Mouse (Mus musculus): ENCODE measurements around the gene Polrmt. TPM values are rescaled to one million over a fixed set of nuclear protein-coding genes. Genes with fewer than 3 reads are reported as not detected.
A peak's percentile ranks its signal among the peaks of the same experiment; 100 is the strongest.

Polrmt gene
- 33.9 and 38.7 TPM in 2 replicates for polyA plus RNA-seq (2015; fragmentation: Nextera tagmentation; extraction: Ambion mirVana)

DNA sequence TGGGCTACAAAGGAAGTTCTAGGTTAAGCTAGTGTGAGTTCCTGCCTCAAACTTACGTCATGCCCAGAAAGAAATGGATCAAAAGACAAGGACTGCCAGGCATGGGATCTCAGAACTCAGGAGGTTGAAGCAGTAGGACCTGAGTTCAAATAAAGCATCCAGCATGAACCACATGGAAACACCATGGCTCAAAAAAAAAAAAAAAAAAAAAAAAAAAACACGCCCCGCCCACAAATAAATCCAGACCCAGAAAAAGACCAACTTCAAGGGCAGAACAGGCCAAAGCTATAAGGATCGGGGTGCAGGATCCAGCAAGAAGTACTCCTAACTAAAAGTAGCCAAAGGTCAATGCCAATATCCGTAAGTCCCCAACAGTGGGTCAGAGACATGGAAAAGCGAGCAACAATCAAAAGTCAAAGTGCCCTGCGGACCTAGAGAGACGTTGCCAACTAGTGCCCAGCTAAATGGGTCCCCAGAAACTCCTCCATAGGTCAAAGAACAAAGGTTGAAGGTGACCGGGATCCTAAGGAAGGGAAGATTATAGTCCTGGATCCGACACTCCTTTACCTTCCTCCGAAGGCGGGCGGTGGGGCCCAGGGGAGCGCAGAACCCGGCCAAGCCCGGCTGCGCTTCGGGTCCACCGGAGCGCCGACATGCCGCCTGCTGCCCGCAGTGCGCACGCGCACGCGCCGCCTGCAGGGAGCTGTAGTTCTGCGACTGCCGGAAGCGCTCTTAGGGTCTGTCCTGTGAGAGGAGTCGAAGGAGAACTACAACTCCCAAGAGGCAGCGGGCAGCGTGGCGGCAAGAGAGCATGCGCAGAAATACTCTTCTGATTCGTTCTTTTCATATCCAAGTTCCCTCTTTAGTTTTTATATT, at the start of gene Polrmt:
Gene Polrmt, minus strand, starts transcription at position 684 of the 876 bp plus-strand sequence.
- Histone ChIP-seq H3K9ac (peak within 1 kb of the TSS; percentile 42), H3K9me3 (no peaks in the 10 kb centered on the region), H3K36me3 (peaks cover 22% of the 10 kb centered on the region), H3K4me2 (peak within 1 kb of the TSS; percentile 61), H3K4me3 (replicated peaks) (peak within 1 kb of the TSS; percentile 60), H3K27ac (no peak within 1 kb of the TSS), H3K4me1 (peaks cover 6% of the 10 kb centered on the region; the same call in 1 of the 2 replicates), H3K27me3 (replicated peaks) (no peaks in the 10 kb centered on the region)
- whole genome bisulfite sequencing: 3% methylated on average over 38 of the region's 38 CpGs
- ATAC-seq (ENCODE audit: insufficient read depth, low FRiP score, low read depth): peak; percentile 98

DNA sequence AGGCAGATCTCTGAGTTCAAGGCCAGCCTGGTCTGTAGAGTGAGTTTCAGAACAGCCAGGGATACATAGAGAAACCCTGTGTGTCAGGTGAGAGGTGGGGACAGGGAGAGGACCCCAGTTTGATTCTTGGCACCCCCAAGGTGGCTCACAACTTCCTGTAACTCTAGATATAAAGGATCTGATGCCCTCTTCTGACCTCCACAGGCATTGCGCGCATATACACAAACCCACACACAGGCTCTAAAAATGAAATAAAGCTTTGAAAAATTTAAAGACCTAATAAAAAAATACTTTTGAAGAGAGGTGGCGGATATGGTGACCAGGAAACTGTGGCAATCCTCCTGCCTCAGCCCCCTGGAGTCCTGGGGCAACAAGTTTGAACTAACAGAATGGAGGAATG, 49.5 kb upstream of the Polrmt start:
- no peak overlapping the region for H3K4me3 ChIP-seq (replicated peaks)
- no peak overlapping the region for H3K27ac ChIP-seq
- H3K27me3 ChIP-seq (replicated peaks): no peaks in the 10 kb centered on the region
- no peaks in the 10 kb centered on the region for H3K36me3 ChIP-seq
- H3K4me2 ChIP-seq: no peak overlapping the region
- over 99% methylated on average over 3 of the region's 3 CpGs for WGBS
- no peak for ATAC-seq (ENCODE audit: insufficient read depth, low FRiP score, low read depth)
- H3K9ac ChIP-seq: no peak overlapping the region
- H3K4me1 ChIP-seq: peaks cover 23% of the 10 kb centered on the region
- H3K9me3 ChIP-seq: no peaks in the 10 kb centered on the region

- peaks cover 23% of the 10 kb centered on the region for H3K4me1 ChIP-seq
- peak overlapping the region; percentile 84 for H3K27ac ChIP-seq
- 14% methylated on average over 10 of the region's 10 CpGs for WGBS
- no peaks in the 10 kb centered on the region for H3K27me3 ChIP-seq (replicated peaks)
- peak overlapping the region; percentile 95; the same call in 1 of the 2 replicates for H3K9ac ChIP-seq
- ATAC-seq (ENCODE audit: insufficient read depth, low FRiP score, low read depth): peak; percentile 31; the same call in 1 of the 2 replicates
- H3K36me3 ChIP-seq: no peaks in the 10 kb centered on the region
- H3K4me2 ChIP-seq: peak overlapping the region; percentile 91
- peak overlapping the region; percentile 93 for H3K4me3 ChIP-seq (replicated peaks)
- no peaks in the 10 kb centered on the region for H3K9me3 ChIP-seq
Measured at GRCm38 (mm10) chr10:79794491-79794931, 48.1 kb upstream of the Polrmt start.

DNA sequence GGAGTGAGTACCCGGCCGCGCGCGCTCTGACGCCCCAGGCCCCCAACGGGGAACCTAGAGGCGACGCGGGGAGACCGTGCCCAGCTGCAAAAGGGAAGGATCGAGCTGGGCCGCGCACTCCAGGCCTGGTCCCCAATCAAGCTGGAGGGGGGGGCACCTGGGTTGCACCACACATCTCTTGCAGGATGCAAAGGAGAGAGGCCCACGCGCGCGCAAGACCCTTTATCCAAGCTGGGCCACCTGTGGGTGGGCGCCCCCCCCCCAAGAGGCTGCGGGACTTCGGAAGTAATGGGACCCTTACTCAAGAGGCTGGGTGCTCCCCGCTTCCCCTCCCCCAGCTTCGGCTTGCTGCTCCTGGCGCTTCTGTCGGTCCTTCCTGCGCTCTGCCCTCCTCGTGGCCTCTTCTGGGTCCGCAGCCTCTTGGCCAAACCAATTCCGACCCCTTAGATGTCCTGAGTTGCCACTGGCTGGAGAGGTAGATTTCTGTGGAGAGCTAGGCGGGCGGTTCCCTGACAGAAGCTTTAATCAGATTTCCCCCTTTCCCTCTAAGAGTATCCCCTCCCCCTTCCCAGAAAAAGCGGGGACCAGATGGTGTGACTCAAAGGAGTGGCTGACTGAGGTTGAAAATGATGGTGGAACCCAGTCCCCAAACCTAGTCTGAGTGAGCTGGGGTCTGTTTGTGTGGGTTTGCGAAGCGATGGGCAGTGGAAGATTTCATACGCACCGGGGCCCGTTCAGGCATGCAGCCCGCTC, 47.5 kb upstream of the Polrmt start:
- no peaks in the 10 kb centered on the region for H3K9me3 ChIP-seq
- peaks cover 23% of the 10 kb centered on the region for H3K4me1 ChIP-seq
- peak overlapping the region; percentile 93 for H3K4me3 ChIP-seq (replicated peaks)
- no peak for ATAC-seq (ENCODE audit: insufficient read depth, low FRiP score, low read depth)
- H3K27ac ChIP-seq: peak overlapping the region; percentile 84
- H3K36me3 ChIP-seq: no peaks in the 10 kb centered on the region
- 3% methylated on average over 31 of the region's 38 CpGs for WGBS
- H3K9ac ChIP-seq: peak overlapping the region; percentile 95
- no peaks in the 10 kb centered on the region for H3K27me3 ChIP-seq (replicated peaks)
- peak overlapping the region; percentile 91 for H3K4me2 ChIP-seq

GRCm38 (mm10) chr10:79793051-79793737, 46.8 kb upstream of the Polrmt start, which contains the start of gene Palm:
Palm (plus strand) TSS chr10:79793572.
- no peaks in the 10 kb centered on the region for H3K9me3 ChIP-seq
- H3K4me2 ChIP-seq: peak within 1 kb of the TSS; percentile 91
- peak; percentile 36; the same call in 1 of the 2 replicates for ATAC-seq (ENCODE audit: insufficient read depth, low FRiP score, low read depth)
- no peaks in the 10 kb centered on the region for H3K36me3 ChIP-seq
- H3K4me3 ChIP-seq (replicated peaks): peak within 1 kb of the TSS; percentile 93
- H3K4me1 ChIP-seq: peaks cover 23% of the 10 kb centered on the region
- H3K27me3 ChIP-seq (replicated peaks): no peaks in the 10 kb centered on the region
- H3K9ac ChIP-seq: peak within 1 kb of the TSS; percentile 95
- WGBS: 8% methylated on average over 31 of the region's 51 CpGs
- H3K27ac ChIP-seq: peak within 1 kb of the TSS; percentile 84

GRCm38 (mm10) chr10:79792339-79793040, 46.1 kb upstream of the Polrmt start:
- Histone ChIP-seq H3K9me3 (no peaks in the 10 kb centered on the region), H3K4me3 (replicated peaks) (no peak overlapping the region), H3K4me2 (no peak overlapping the region), H3K27me3 (replicated peaks) (no peaks in the 10 kb centered on the region), H3K4me1 (peaks cover 21% of the 10 kb centered on the region), H3K36me3 (no peaks in the 10 kb centered on the region), H3K27ac (no peak overlapping the region), H3K9ac (no peak overlapping the region)
- 77% methylated on average over 5 of the region's 5 CpGs for WGBS
- ATAC-seq (ENCODE audit: insufficient read depth, low FRiP score, low read depth): no peak

GRCm38 (mm10) chr10:79790861-79791260, 44.5 kb upstream of the Polrmt start, which contains the start of gene Prss57:
Prss57 (minus strand) TSS chr10:79790961.
- no peak for ATAC-seq (ENCODE audit: insufficient read depth, low FRiP score, low read depth)
- Histone ChIP-seq H3K9ac (no peak within 1 kb of the TSS), H3K36me3 (no peaks in the 10 kb centered on the region), H3K27ac (no peak within 1 kb of the TSS), H3K4me3 (replicated peaks) (no peak within 1 kb of the TSS), H3K4me2 (no peak within 1 kb of the TSS), H3K27me3 (replicated peaks) (no peaks in the 10 kb centered on the region), H3K9me3 (no peaks in the 10 kb centered on the region), H3K4me1 (peaks cover 15% of the 10 kb centered on the region)
- WGBS: 76% methylated on average over 4 of the region's 4 CpGs

DNA sequence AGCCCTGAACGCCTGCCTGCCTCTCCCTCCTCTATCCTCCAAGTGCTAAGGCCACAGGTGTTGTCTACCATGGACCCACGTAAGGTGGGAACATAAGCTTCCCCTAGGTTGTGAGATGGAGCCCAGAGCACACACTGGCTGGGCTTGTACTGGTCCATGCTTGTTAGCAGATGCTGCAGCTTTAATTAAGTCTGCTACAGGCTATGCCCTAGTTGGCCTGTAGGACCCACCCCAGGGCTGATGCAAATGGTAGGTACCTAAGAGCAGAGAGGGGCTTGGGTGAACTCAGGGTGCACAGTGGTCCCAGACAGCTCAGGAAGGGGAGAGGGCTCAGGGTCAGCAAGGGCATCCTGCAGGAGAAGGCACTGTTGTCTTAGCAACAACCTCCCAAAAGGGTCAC, 43.2 kb upstream of the Polrmt start:
- Histone ChIP-seq H3K36me3 (no peaks in the 10 kb centered on the region), H3K27ac (no peak overlapping the region), H3K4me3 (replicated peaks) (no peak overlapping the region), H3K9ac (no peak overlapping the region), H3K27me3 (replicated peaks) (no peaks in the 10 kb centered on the region), H3K4me1 (peaks cover 7% of the 10 kb centered on the region), H3K4me2 (no peak overlapping the region), H3K9me3 (no peaks in the 10 kb centered on the region)
- no peak for ATAC-seq (ENCODE audit: insufficient read depth, low FRiP score, low read depth)
- 59% methylated on average over 2 of the region's 2 CpGs for WGBS

- Histone ChIP-seq H3K4me1 (no peaks in the 10 kb centered on the region), H3K9ac (no peak overlapping the region), H3K4me3 (replicated peaks) (no peak overlapping the region), H3K27ac (no peak overlapping the region), H3K9me3 (no peaks in the 10 kb centered on the region), H3K4me2 (no peak overlapping the region), H3K27me3 (replicated peaks) (no peaks in the 10 kb centered on the region), H3K36me3 (no peaks in the 10 kb centered on the region)
- ATAC-seq (ENCODE audit: insufficient read depth, low FRiP score, low read depth): no peak
- WGBS: 29% methylated on average over 7 of the region's 7 CpGs
Measured at GRCm38 (mm10) chr10:79788386-79789158, 42.2 kb upstream of the Polrmt start.

GRCm38 (mm10) chr10:79783920-79784800, 37.8 kb upstream of the Polrmt start:
- ATAC-seq (ENCODE audit: insufficient read depth, low FRiP score, low read depth): no peak
- Histone ChIP-seq H3K36me3 (no peaks in the 10 kb centered on the region), H3K9me3 (no peaks in the 10 kb centered on the region), H3K27ac (no peak overlapping the region), H3K9ac (no peak overlapping the region), H3K27me3 (replicated peaks) (no peaks in the 10 kb centered on the region), H3K4me3 (replicated peaks) (no peak overlapping the region), H3K4me2 (no peak overlapping the region), H3K4me1 (peaks cover 15% of the 10 kb centered on the region)
- 47% methylated on average over 27 of the region's 27 CpGs for WGBS
